Mouse (Mus musculus) gastrocnemius, adult 8-10 months (tissue): ENCODE measurements around the gene Cmc2. TPM values are rescaled to one million over a fixed set of nuclear protein-coding genes. Genes with fewer than 3 reads are reported as not detected.

Experiments
- DNase-seq, 2 experiments: peaks; one replicate each; pipeline ENCODE4 v3.0.0; 2022; ENCODE audit warnings: low spot score in 2 of 2
- total RNA-seq, 4 experiments: library from RNA; stranded (reverse); gene quantifications; 2 replicates each; pipeline ENCODE4 v1.2.4; 2022

The Cmc2 gene
- total RNA-seq, 4 experiments from 2014 or later, result 20.8 to 29.6 (median 26.8) TPM

DNA sequence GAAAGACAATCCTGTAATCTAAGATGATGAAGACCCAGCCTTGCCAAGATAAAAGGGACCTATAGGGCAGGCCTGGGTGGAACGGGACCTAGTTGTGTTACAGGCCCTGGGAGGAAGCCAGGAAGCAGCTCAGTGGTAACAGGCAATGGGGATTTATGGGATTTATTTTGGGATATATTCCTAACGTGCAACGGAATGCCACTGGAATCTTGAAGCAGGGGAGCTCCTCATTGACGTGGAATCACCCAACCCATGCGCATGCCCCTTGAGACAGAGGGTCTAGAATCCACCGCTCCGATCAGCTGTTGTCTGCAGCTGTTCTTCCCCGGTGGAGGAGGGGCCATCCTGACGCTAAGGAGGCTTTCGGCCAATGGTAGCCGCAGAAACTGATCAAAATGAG, 69.2 kb downstream of the Cmc2 start:
- DNase-seq, result no peak

DNA sequence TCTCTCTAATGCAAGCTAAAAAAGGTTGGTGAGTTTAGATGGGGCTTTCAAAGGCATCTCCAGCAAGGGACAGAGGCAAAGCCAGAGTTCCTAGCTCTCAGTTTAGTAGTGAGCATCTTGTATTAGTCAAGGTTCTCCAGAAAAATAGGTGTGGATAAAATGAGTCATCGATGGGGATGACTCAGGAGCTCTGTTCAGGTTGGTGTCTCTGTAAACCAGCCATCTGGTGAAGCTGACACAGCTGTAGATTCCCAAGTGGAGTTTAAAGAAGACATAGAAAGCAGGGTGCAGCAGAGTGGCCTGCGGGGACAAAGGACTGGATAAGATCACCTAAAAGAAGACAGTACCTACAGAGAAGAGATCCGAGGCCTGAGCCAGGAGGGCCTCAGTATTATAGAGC, 73.2 kb downstream of the Cmc2 start:
- DNase-seq, result no peak

DNA sequence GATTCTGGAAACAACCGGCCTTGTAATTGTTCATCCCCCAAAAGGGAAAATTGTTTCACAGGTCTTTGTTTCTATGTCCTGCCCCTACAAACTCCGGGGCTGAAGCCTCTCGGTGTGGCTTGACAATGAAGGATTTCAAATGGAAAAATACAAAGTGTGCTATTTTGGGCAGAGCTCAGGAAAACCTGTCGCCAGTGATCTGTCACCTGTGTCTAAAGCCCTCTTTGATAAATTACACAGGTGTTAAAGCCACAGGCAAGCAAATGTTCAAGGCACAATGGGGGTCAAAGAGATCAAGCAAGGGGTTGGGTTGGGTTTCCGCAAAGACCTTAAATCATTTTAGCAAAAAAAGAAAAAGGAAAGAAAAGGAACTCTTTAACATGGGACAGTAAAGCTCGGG, 78.6 kb downstream of the Cmc2 start:
- DNase-seq, result no peak

Other genes starting within 250 kb of the Cmc2 start
- gene Cdyl2, start 188.5 kb downstream of the Cmc2 start, total RNA-seq, result 1 to 10 TPM; 2.7 to 4.8 (median 3.2) TPM
- gene Cenpn, start 275 bp upstream of the Cmc2 start, total RNA-seq, result under 1 TPM; 0.36 to 0.88 (median 0.57) TPM
- gene Atmin, start 21.9 kb upstream of the Cmc2 start, total RNA-seq, result 10 to 100 TPM; 29.7 to 35.3 (median 30.7) TPM
- gene 1700030J22Rik, start 57.5 kb upstream of the Cmc2 start, total RNA-seq, result under 1 TPM in 2 of 4 experiments, not detected in 2; 0.13 to 0.16 TPM
- 10 to 100 TPM; 43.1 to 47.4 (median 44.0) TPM for gene Gcsh, start 72.1 kb upstream of the Cmc2 start, total RNA-seq
- under 1 TPM; 0.05 to 0.20 (median 0.14) TPM for gene Pkd1l2, start 161.0 kb upstream of the Cmc2 start, total RNA-seq
- gene Bco1, start 174.4 kb upstream of the Cmc2 start, total RNA-seq, result not detected
- 1 to 10 TPM; 4.7 to 5.5 (median 4.9) TPM for gene Gan, start 236.7 kb upstream of the Cmc2 start, total RNA-seq